Mouse (Mus musculus) midbrain, embryonic 15.5 days (tissue): Measurements from ENCODE around the gene Gpr108. TPM values are rescaled to one million over a fixed set of nuclear protein-coding genes. Genes with fewer than 3 reads are reported as not detected.
"Not testable (repeated sequence)": the region's sequence is repeated elsewhere in the genome, so short reads cannot be mapped to it uniquely, and the experiment has no call there.

Source experiments
- ATAC-seq: fragments of 200-750 bp; cut with Nextera tagmentation; replicated peaks from 2 replicates; pipeline ENCODE4 v1.8.0; 2017; ENCODE audit warnings: moderate TSS enrichment
- H3K27ac ChIP-seq: fragments of 300-500 bp; sonication (generic); 2 replicates; pipeline ENCODE4 v1.5.1; 2015; ENCODE audit warnings: mild to moderate bottlenecking, inconsistent platforms
- H3K27me3 ChIP-seq: fragments of 300-500 bp; sonication (generic); replicated peaks from 2 replicates; pipeline ENCODE4 v1.6.1; 2015; ENCODE audit warnings: inconsistent platforms
- H3K36me3 ChIP-seq: fragments of 300-500 bp; sonication (generic); replicated peaks from 2 replicates; pipeline ENCODE4 v1.6.1; 2015; ENCODE audit warnings: inconsistent platforms
- H3K4me1 ChIP-seq: fragments of 300-500 bp; sonication (generic); 2 replicates; pipeline ENCODE4 v1.6.1; 2015; ENCODE audit warnings: inconsistent platforms
- H3K4me2 ChIP-seq: fragments of 300-500 bp; sonication (generic); 2 replicates; pipeline ENCODE4 v1.6.1; 2015; ENCODE audit warnings: inconsistent platforms, mild to moderate bottlenecking, moderate library complexity
- H3K4me3 ChIP-seq: fragments of 300-500 bp; sonication (generic); 2 replicates; pipeline ENCODE4 v1.5.1; 2015; ENCODE audit warnings: mild to moderate bottlenecking, inconsistent platforms
- H3K9ac ChIP-seq: fragments of 300-500 bp; sonication (generic); 2 replicates; pipeline ENCODE4 v1.6.1; 2015; ENCODE audit warnings: mild to moderate bottlenecking, inconsistent platforms
- H3K9me3 ChIP-seq: fragments of 300-500 bp; sonication (generic); 2 replicates; pipeline ENCODE4 v1.6.1; 2016; ENCODE audit warnings: inconsistent platforms
- WGBS: fragments of 180-500 bp; shearing (Covaris S2); methylation state at CpG from one replicate; pipeline ENCODE4 v1.1.7; 2015; ENCODE audit warnings: mixed read lengths; 5-methylcytosine and 5-hydroxymethylcytosine counted together
- polyA plus RNA-seq: library from polyadenylated mRNA; unstranded; fragments of >200 nt; fragmentation: Nextera tagmentation; extraction: Ambion mirVana; gene quantifications from 2 replicates; pipeline ENCODE4 v1.2.1, GENCODE M21; 2015

Gene Gpr108
- polyA plus RNA-seq, 1 experiment from 2014 or later, result 22.7 TPM

DNA sequence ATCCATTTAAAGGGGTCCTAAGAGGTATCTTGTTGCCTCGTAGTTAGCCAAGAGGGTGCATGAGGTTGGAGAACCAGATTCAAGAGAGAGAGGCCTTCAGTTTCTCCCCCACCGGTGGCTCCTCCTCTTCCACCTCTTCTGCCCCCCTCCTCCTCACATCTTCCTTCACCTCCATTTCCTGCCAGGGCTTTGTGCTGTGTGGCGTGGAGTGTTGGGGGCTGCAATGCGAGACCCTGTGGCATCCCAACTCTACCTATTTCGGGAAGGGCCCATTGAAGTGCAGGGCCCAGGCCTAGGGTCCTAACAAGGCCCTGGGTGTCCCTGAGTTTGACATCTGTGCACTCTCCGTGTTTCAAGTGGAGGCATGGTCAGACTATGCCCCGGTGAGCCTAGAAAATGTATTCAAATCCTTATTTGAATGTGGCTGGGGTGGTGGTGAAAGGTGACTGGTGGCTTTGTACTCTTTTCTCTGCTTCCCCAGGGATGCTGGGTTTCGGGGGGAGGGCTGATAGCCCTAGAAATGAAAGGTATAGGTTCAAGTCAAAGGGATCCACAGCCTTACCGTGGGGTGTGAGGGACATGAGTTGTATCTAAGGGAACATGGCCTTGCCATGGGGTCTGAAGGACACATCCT is 31.5 kb upstream of the Gpr108 start:
- H3K27ac ChIP-seq, result no peak overlapping the region

DNA sequence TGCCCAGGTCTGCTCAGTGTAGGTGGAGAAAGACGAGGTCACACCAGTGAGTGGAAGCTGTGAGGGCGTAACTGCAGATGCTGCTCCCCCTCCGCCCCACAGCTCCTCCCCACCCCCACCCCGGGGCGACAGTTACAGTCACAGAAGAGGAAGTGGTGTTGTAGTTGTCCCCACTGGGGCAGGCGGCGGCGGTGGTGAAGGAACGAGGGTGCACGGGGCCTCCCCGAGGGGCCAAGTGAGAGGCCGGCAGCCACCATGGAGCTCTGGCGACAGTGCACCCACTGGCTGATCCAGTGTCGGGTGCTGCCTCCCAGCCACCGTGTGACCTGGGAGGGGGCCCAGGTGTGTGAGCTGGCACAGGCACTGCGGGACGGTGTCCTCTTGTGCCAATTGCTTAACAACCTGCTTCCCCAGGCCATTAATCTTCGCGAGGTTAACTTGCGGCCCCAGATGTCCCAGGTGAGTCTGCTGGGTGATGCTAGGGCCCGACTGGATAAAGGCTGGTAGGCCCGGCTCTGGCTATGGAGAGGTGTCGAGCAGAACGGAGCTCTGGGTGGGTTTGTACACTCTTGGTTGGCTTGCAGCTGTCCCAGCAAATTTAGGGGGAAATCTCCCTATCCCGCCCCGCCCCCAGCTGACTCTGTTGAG is 30.8 kb upstream of the Gpr108 start, which contains the start of gene Vav1:
Vav1 (plus strand) TSS at position 158 of the 648 bp plus-strand sequence.
- Histone ChIP-seq H3K27ac (no peak within 1 kb of the TSS), H3K27me3 (peaks cover 20% of the 10 kb centered on the region), H3K9ac (no peak within 1 kb of the TSS), H3K9me3 (no peaks in the 10 kb centered on the region), H3K4me2 (no peak within 1 kb of the TSS), H3K4me1 (peaks cover 23% of the 10 kb centered on the region), H3K36me3 (no peaks in the 10 kb centered on the region), H3K4me3 (no peak within 1 kb of the TSS)
- no peak for ATAC-seq
- 73% methylated on average over 25 of the region's 26 CpGs for WGBS

More for the DNA sequence above, 31.5 kb upstream of the Gpr108 start:
- H3K27me3 ChIP-seq, result peaks cover 15% of the 10 kb centered on the region
- 58% methylated on average over 9 of the region's 9 CpGs for whole genome bisulfite sequencing
- no peak overlapping the region for H3K4me2 ChIP-seq
- no peak for ATAC-seq
- no peak overlapping the region for H3K9ac ChIP-seq
- H3K36me3 ChIP-seq, result no peaks in the 10 kb centered on the region
- H3K4me1 ChIP-seq, result peaks cover 22% of the 10 kb centered on the region
- no peaks in the 10 kb centered on the region for H3K9me3 ChIP-seq
- H3K4me3 ChIP-seq, result no peak overlapping the region

DNA sequence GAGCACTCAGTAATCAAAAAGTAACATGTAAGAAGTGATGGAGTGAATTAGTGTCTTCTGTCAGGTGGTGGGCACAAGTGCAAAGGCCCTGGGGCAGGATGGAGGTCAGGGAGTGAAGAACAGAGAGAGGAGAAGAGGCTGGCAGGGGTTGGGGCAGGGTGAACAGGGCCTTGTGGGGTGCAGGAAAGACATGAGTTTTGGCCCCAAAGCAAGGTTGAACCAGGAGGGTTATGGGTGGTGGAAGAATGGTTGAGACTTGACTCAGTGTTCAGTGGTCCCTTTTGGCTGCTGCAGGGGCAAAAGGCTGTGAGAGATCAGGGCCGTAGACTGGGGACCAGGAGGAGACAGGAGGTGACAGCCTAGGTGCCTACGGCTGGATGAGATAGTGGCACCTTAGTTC is 30.3 kb upstream of the Gpr108 start:
- H3K4me2 ChIP-seq, result no peak overlapping the region
- no peaks in the 10 kb centered on the region for H3K36me3 ChIP-seq
- peaks cover 25% of the 10 kb centered on the region for H3K27me3 ChIP-seq
- peaks cover 23% of the 10 kb centered on the region for H3K4me1 ChIP-seq
- 100% methylated on average over 2 of the region's 2 CpGs for WGBS
- H3K9me3 ChIP-seq, result no peaks in the 10 kb centered on the region
- no peak overlapping the region for H3K9ac ChIP-seq
- no peak for ATAC-seq
- H3K4me3 ChIP-seq, result no peak overlapping the region
- H3K27ac ChIP-seq, result no peak overlapping the region

DNA sequence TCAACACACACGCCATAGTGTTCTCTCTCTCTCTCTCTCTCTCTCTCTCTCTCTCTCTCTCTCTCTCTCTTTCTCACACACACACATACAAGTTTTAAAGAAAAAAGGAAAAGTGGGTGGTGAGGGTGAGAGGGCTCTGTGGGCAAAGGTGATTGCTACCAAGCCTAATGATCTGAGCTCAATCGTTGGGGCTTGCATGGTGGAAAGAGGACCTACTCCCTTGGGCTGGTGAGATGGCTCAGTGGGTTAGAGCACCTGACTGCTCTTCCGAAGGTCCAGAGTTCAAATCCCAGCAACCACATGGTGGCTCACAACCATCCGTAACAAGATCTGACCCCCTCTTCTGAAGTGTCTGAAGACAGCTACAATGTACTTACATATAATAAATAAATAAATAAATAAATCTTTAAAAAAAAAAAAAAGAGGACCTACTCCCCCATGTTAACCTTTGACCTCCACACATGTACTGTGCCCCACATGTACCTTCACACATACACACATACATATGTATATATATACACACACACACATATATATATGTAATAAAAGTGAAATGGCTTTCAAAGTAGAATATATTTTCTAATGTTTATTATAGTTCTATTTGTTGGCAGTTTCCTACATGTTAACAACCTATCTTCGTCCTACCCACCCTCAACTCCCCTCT is 29.5 kb upstream of the Gpr108 start:
- peaks cover 30% of the 10 kb centered on the region for H3K27me3 ChIP-seq
- H3K9ac ChIP-seq, H3K36me3 ChIP-seq, H3K9me3 ChIP-seq, H3K4me3 ChIP-seq, H3K27ac ChIP-seq, H3K4me2 ChIP-seq, ATAC-seq: not testable (repeated sequence)
- H3K4me1 ChIP-seq, result peaks cover 23% of the 10 kb centered on the region
- WGBS, result 87% methylated on average over 5 of the region's 5 CpGs

DNA sequence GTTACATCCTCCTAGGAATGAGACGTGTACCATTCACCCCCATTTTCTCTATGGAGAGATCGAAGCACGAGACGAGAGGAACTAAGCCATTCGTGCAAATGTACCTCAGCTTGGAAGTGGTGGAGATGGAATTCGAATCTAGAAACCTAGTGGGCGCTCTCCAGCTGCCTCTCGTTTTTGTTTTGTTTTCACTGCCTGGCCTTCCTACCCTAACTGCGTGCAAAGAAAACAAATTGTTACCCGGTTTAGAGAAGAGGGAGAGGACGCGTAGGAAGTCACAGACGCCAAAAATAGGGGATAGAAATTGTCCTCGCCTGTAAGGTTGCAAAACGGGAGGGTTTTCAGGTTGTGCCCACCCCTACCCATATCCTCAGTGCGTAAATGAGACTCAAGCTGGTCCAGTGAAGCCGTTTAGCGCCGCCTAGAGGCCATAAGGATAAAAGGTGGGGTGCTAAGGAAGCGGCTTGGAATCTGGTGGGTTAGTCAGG is 28.4 kb upstream of the Gpr108 start:
- under 1% methylated on average over 20 of the region's 20 CpGs for WGBS
- peak; percentile 62 for ATAC-seq
- H3K27ac ChIP-seq, result no peak overlapping the region
- H3K4me2 ChIP-seq, result peak overlapping the region; percentile 66
- peaks cover 23% of the 10 kb centered on the region for H3K4me1 ChIP-seq
- H3K9ac ChIP-seq, result peak overlapping the region; percentile 30; the same call in 1 of the 2 replicates
- no peaks in the 10 kb centered on the region for H3K36me3 ChIP-seq
- H3K27me3 ChIP-seq, result peaks cover 30% of the 10 kb centered on the region
- H3K4me3 ChIP-seq, result peak overlapping the region; percentile 44
- H3K9me3 ChIP-seq, result no peaks in the 10 kb centered on the region

DNA sequence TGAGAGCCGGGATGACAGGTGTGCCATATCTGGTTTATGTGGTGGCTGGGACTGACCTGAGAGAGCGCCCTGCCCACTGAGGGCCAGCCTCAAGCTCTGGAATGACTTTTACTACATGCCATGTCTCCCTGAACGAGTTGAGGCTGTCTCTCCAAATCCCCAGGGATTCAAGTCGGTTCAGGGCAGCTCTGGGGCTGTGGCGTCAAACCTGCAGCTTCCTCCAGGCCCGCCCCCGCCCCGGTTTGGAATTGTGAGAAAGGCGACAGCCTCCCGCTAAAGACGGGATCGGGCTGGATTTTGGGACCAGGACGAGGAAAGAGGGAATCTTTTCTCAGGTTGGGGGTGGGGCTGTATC is 27.7 kb upstream of the Gpr108 start:
- Histone ChIP-seq H3K4me3 (peak overlapping the region; percentile 44), H3K36me3 (no peaks in the 10 kb centered on the region), H3K9ac (peak overlapping the region; percentile 30; the same call in 1 of the 2 replicates), H3K27ac (no peak overlapping the region), H3K9me3 (no peaks in the 10 kb centered on the region), H3K4me2 (peak overlapping the region; percentile 66), H3K27me3 (peaks cover 30% of the 10 kb centered on the region), H3K4me1 (peaks cover 23% of the 10 kb centered on the region)
- peak; percentile 40 for ATAC-seq
- 5% methylated on average over 13 of the region's 13 CpGs for WGBS

DNA sequence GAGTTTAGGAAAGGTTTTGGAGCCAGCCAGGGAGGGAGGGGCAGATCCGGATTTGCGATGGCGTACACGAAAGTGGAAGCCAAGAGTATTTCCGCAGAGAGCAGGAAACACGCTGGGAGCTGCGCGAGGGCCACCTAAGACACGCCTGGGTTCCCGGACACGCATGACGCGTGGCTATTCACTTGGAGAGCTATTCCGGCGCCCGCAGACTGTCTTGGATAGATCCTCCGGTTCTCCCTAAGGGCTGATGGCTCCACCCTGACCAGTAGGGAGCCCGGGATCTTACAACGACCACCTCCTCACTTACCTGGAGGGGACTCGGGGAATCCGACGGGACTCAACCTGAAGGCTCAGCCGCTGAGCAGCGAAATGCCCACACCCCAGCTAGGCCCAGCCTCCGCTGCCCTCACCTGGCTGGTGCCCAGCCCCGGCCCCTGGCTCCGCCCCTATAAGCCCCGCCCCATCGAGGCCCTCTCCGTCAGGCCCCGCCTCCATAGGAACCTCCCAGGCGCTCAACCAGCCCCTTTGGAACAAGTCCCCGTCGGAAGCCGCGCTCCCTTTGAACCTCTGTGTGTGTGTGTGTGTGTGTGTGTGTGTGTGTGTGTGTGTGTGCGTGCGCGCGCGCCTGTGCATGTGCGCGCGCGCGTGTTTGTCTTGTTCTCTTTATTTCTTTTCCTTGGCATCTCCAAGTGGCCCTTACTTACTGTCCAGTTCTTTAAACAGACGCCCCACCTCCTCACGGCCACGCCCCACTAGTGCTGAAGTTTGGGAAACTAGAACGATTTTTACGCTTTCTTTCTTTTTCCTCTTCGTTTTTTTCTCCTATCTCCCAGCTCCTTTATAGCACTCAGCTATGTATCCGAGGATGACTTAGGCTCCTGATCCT is 27.1 kb upstream of the Gpr108 start:
- Histone ChIP-seq H3K4me3 (peak overlapping the region; percentile 44), H3K9ac (peak overlapping the region; percentile 32; the same call in 1 of the 2 replicates), H3K4me2 (peak overlapping the region; percentile 66), H3K27me3 (peaks cover 30% of the 10 kb centered on the region), H3K36me3 (no peaks in the 10 kb centered on the region), H3K27ac (no peak overlapping the region), H3K4me1 (peaks cover 23% of the 10 kb centered on the region), H3K9me3 (no peaks in the 10 kb centered on the region)
- ATAC-seq, result peak; percentile 77
- WGBS, result under 1% methylated on average over 52 of the region's 53 CpGs

DNA sequence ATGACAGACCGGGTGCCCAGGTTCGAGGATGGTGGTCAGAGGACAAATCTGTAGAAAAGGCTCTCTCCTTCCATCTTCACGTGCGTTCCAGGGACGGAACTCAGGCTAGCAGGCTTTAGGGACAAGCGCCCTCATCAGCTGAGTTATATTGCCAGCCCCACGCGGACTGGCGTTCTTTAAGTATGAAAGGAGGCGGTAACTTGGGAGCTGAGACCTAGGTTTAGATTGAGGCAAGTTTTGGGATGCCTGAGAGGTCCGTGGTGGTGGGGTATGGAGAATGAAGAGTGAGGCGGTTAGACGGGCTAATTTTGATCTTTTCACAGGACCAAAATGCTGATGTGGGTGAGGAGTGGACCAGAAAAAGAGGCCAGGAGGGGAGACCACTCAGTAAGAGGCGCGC is 26.4 kb upstream of the Gpr108 start:
- Histone ChIP-seq H3K36me3 (no peaks in the 10 kb centered on the region), H3K9me3 (no peaks in the 10 kb centered on the region), H3K27ac (no peak overlapping the region), H3K4me1 (peaks cover 23% of the 10 kb centered on the region), H3K4me3 (peak overlapping the region; percentile 44), H3K27me3 (peaks cover 30% of the 10 kb centered on the region), H3K9ac (peak overlapping the region; percentile 32; the same call in 1 of the 2 replicates), H3K4me2 (peak overlapping the region; percentile 66)
- 4% methylated on average over 15 of the region's 15 CpGs for WGBS
- ATAC-seq, result no peak; the same call in 1 of the 2 replicates

DNA sequence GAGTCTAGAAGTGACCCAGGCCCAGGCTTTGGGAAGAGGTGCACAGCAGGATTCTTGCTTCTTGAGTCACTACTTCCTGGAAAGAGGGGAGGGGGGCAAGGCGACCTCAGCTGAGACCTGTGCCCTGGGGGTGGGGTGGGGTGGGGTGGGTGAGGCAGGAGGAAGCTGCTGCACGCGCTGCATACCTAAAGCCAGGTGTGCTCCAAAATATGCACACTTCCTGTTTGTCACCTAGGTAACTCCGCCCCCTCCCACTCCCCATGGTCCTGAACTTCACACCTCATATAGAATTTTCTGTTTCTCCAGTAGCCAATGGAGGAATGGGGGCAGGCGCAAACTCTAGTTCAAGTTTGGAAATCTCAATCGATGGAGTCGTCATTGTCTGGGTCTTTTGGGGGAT is 25.6 kb upstream of the Gpr108 start:
- H3K9me3 ChIP-seq, result no peaks in the 10 kb centered on the region
- H3K4me2 ChIP-seq, result no peak overlapping the region
- H3K9ac ChIP-seq, result no peak overlapping the region
- ATAC-seq, result no peak
- H3K36me3 ChIP-seq, result no peaks in the 10 kb centered on the region
- no peak overlapping the region for H3K4me3 ChIP-seq
- H3K27ac ChIP-seq, result no peak overlapping the region
- peaks cover 23% of the 10 kb centered on the region for H3K4me1 ChIP-seq
- WGBS, result 42% methylated on average over 7 of the region's 7 CpGs
- peaks cover 30% of the 10 kb centered on the region for H3K27me3 ChIP-seq

DNA sequence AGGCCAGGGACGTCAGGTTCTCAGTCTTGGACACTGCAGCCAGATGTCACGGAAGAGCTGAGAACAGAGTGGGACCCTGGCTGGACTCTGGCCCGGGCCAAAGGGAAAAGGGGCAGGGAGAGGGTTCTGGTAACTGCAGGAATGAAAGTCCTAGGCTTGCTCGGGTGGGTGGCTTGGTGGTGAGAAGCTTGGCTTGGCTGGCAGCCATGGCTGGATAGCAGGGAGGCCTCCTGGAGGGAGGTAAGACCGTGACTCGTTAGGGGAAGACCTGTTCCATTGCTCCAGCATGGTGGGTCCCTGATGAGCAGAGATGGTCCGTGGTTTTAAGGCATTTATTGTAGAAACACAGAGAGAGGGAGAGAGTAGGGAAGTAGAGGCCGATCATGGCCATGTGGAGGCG is 23.1 kb upstream of the Gpr108 start:
- Histone ChIP-seq H3K4me1 (peaks cover 15% of the 10 kb centered on the region), H3K27me3 (peaks cover 30% of the 10 kb centered on the region), H3K4me2 (no peak overlapping the region), H3K9me3 (no peaks in the 10 kb centered on the region), H3K36me3 (no peaks in the 10 kb centered on the region), H3K4me3 (no peak overlapping the region), H3K9ac (no peak overlapping the region), H3K27ac (no peak overlapping the region)
- no peak for ATAC-seq
- 69% methylated on average over 9 of the region's 9 CpGs for WGBS

DNA sequence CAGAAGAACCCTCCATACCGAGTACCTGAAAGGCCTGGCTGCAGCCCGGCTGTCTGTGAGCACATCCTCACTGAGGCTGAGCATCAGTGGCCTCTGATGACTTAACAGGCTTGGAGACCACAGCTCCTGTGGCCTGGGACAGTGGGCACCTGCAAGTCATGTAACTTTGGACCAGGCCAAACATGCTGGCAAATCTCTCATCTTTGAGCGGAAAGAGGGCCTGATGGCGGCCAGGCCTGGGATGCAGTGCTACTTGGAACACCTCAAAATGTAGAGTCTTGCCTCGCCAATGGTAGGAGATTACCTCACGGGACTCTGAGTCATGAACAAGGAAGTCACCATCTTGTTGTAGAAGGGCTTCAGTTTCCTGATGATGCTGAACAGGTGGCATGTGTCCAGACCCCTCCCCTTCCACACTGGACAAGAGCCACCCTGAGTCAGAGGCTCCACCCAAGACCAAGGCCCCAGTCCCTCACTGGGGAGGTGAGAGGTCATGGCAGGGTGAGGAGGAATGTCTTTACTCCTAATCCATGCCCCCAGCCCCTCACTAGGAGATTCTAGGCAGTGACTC is 19.4 kb upstream of the Gpr108 start:
- no peak overlapping the region for H3K4me3 ChIP-seq
- H3K9ac ChIP-seq, result no peak overlapping the region
- H3K27me3 ChIP-seq, result no peaks in the 10 kb centered on the region
- no peaks in the 10 kb centered on the region for H3K9me3 ChIP-seq
- WGBS, result 93% methylated on average over 6 of the region's 6 CpGs
- no peaks in the 10 kb centered on the region for H3K4me1 ChIP-seq
- H3K27ac ChIP-seq, result no peak overlapping the region
- no peak overlapping the region for H3K4me2 ChIP-seq
- no peaks in the 10 kb centered on the region for H3K36me3 ChIP-seq
- ATAC-seq, result no peak
